Mouse (Mus musculus): ENCODE results near the gene Tent4b. TPM values are rescaled to one million over a fixed set of nuclear protein-coding genes. Genes with fewer than 3 reads are reported as not detected.

The Tent4b gene
- polyA plus RNA-seq, 1 experiment = 22.3 TPM

GRCm38 (mm10) chr8:88294977-88295376 lies 96.0 kb downstream of the Tent4b start:
- Histone ChIP-seq H3K4me3 (ENCODE audit: insufficient read depth, low read length) (no peak overlapping the region), H3K4me1 (ENCODE audit: control insufficient read depth, insufficient read depth, low read length) (no peaks in the 10 kb centered on the region), H3K27ac (ENCODE audit: insufficient read depth, low read length) (no peak overlapping the region)
- no peak for TF ChIP-seq CTCF (IDR thresholded peaks at IDR 0.05; ENCODE audit: borderline replicate concordance, insufficient read depth, low read length)
- no peak for TF ChIP-seq POLR2A (IDR thresholded peaks at IDR 0.05; ENCODE audit: low read depth, low read length)

GRCm38 (mm10) chr8:88297976-88298732 lies 99.1 kb downstream of the Tent4b start:
- Histone ChIP-seq H3K27ac (ENCODE audit: insufficient read depth, low read length) (no peak overlapping the region), H3K4me1 (ENCODE audit: control insufficient read depth, insufficient read depth, low read length) (no peaks in the 10 kb centered on the region), H3K4me3 (ENCODE audit: insufficient read depth, low read length) (no peak overlapping the region)
- TF ChIP-seq POLR2A (IDR thresholded peaks at IDR 0.05; ENCODE audit: low read depth, low read length) = no peak
- TF ChIP-seq CTCF (IDR thresholded peaks at IDR 0.05; ENCODE audit: borderline replicate concordance, insufficient read depth, low read length) = no peak

- TF ChIP-seq CTCF (IDR thresholded peaks at IDR 0.05; ENCODE audit: borderline replicate concordance, insufficient read depth, low read length) (no peak), POLR2A (IDR thresholded peaks at IDR 0.05; ENCODE audit: low read depth, low read length) (no peak)
- Histone ChIP-seq H3K4me3 (ENCODE audit: insufficient read depth, low read length) (no peak overlapping the region), H3K4me1 (ENCODE audit: control insufficient read depth, insufficient read depth, low read length) (no peaks in the 10 kb centered on the region), H3K27ac (ENCODE audit: insufficient read depth, low read length) (no peak overlapping the region)
Observed at GRCm38 (mm10) chr8:88298733-88299103, 99.7 kb downstream of the Tent4b start.

DNA sequence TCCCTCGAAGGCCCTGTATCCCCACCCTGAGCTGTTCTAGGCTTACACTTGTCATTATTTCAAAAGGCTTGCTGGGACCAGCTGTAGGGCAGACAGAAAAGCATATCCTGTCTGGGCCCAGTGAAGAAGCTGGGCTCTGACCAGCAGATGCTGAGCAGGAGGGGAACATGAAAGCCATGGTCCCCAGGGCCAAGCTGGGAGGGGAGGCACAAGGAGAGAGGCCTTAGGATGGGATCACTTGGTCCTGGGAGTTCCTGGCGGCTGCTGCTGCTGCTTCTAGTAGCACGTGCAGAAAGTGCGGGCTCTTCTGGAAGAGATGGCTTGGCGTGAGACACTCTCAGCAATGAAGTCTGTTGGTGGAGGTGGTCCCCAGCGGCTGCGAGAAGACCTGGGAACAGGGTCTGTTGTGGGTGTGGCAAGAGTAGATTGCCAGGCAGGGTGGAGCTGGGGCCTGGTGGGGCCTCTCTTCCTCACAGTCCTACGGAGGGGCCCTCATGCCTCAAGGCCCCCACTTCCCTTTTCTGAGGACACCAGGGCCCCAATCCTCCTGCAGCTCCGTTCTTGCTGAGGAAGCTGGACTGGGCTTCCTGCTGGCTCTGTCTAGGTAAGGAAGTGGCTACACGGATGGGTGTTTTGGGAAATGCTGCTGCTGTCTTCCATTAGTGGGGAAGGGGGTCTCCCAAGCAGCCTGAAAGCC lies 101.0 kb downstream of the Tent4b start:
- Histone ChIP-seq H3K4me3 (ENCODE audit: insufficient read depth, low read length) (no peak overlapping the region), H3K4me1 (ENCODE audit: control insufficient read depth, insufficient read depth, low read length) (no peaks in the 10 kb centered on the region), H3K27ac (ENCODE audit: insufficient read depth, low read length) (no peak overlapping the region)
- TF ChIP-seq POLR2A (IDR thresholded peaks at IDR 0.05; ENCODE audit: low read depth, low read length) = no peak
- no peak for TF ChIP-seq CTCF (IDR thresholded peaks at IDR 0.05; ENCODE audit: borderline replicate concordance, insufficient read depth, low read length)

GRCm38 (mm10) chr8:88301589-88302437 lies 102.8 kb downstream of the Tent4b start:
- no peak for TF ChIP-seq POLR2A (IDR thresholded peaks at IDR 0.05; ENCODE audit: low read depth, low read length)
- TF ChIP-seq CTCF (IDR thresholded peaks at IDR 0.05; ENCODE audit: borderline replicate concordance, insufficient read depth, low read length) = no peak

DNA sequence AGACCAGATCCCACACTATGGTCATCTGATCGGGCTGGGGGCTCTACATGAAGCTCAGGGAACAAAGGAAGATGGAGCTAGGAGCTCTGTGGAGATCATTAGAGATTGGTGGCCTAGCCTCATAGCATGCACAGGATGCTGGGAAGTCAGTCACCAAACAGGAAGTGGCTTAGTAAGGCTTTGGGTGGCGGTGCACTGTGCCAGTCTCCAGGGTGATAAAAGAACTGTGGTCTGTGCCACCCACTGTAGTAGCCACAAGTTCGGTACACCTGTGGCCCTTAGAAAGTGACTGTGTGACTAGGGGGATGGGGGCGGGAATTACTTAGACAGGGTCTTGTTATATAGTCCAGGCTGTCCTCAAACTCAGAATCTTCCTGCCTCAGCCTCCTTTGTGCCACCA lies 106.8 kb downstream of the Tent4b start:
- TF ChIP-seq CTCF (IDR thresholded peaks at IDR 0.05; ENCODE audit: borderline replicate concordance, insufficient read depth, low read length) = no peak
- no peak for TF ChIP-seq POLR2A (IDR thresholded peaks at IDR 0.05; ENCODE audit: low read depth, low read length)

More at GRCm38 (mm10) chr8:88301589-88302437, 102.8 kb downstream of the Tent4b start:
- Histone ChIP-seq H3K27ac (ENCODE audit: insufficient read depth, low read length) (no peak overlapping the region), H3K4me1 (ENCODE audit: control insufficient read depth, insufficient read depth, low read length) (no peaks in the 10 kb centered on the region), H3K4me3 (ENCODE audit: insufficient read depth, low read length) (no peak overlapping the region)

DNA sequence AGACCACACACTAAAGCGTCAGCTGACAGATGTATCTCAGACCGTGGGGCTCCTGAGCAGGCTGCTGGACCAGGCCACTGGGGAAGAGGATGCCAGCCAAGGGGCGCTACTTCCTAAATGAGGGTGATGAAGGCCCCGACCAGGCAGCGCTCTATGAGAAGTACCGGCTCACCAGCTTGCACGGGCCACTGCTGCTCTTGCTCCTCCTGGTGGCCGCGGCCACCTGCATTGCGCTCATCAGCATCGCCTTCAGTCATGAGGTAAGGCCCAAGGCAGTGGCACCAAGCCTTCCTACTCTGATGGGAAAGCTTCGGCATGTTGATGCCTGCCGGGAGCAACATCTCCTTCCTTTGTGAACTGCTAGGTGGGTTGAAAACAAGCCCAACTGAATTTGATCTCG lies 107.5 kb downstream of the Tent4b start:
- no peak overlapping the region for H3K27ac ChIP-seq (ENCODE audit: insufficient read depth, low read length)
- TF ChIP-seq CTCF (IDR thresholded peaks at IDR 0.05; ENCODE audit: borderline replicate concordance, insufficient read depth, low read length) (peak; percentile 78; the same call in 1 of the 2 replicates), POLR2A (IDR thresholded peaks at IDR 0.05; ENCODE audit: low read depth, low read length) (no peak)
- H3K4me3 ChIP-seq (ENCODE audit: insufficient read depth, low read length) = no peak overlapping the region
- H3K4me1 ChIP-seq (ENCODE audit: control insufficient read depth, insufficient read depth, low read length) = no peaks in the 10 kb centered on the region

More for the DNA sequence above, 106.8 kb downstream of the Tent4b start:
- H3K4me3 ChIP-seq (ENCODE audit: insufficient read depth, low read length) = no peak overlapping the region
- H3K4me1 ChIP-seq (ENCODE audit: control insufficient read depth, insufficient read depth, low read length) = no peaks in the 10 kb centered on the region
- no peak overlapping the region for H3K27ac ChIP-seq (ENCODE audit: insufficient read depth, low read length)

- TF ChIP-seq POLR2A (IDR thresholded peaks at IDR 0.05; ENCODE audit: low read depth, low read length) (no peak), CTCF (IDR thresholded peaks at IDR 0.05; ENCODE audit: borderline replicate concordance, insufficient read depth, low read length) (no peak)
- H3K27ac ChIP-seq (ENCODE audit: insufficient read depth, low read length) = no peak overlapping the region
- no peak overlapping the region for H3K4me3 ChIP-seq (ENCODE audit: insufficient read depth, low read length)
- H3K4me1 ChIP-seq (ENCODE audit: control insufficient read depth, insufficient read depth, low read length) = no peaks in the 10 kb centered on the region
Observed at GRCm38 (mm10) chr8:88307736-88308135, 108.7 kb downstream of the Tent4b start.

Other genes starting within 250 kb of the Tent4b start
- gene Zfp423, start 239.6 kb upstream of the Tent4b start, polyA plus RNA-seq (2011; ENCODE audit: insufficient read length, low read depth, missing spikeins) = 1.4 and 2.8 TPM in 2 replicates
- gene Cnep1r1, start 80.4 kb upstream of the Tent4b start, polyA plus RNA-seq (2011; ENCODE audit: insufficient read length, low read depth, missing spikeins) = 62.6 and 65.7 TPM in 2 replicates
- 42.2 and 53.1 TPM in 2 replicates for gene Heatr3, start 61.4 kb upstream of the Tent4b start, polyA plus RNA-seq (2011; ENCODE audit: insufficient read length, low read depth, missing spikeins)
- 13.3 and 16.1 TPM in 2 replicates for gene Adcy7, start 73.2 kb downstream of the Tent4b start, polyA plus RNA-seq (2011; ENCODE audit: insufficient read length, low read depth, missing spikeins)
- gene Brd7, start 163.0 kb downstream of the Tent4b start, polyA plus RNA-seq (2011; ENCODE audit: insufficient read length, low read depth, missing spikeins) = 44.8 and 55.2 TPM in 2 replicates